Mouse (Mus musculus) stomach, embryonic 14.5 days (tissue): ENCODE data around the gene 4930435E12Rik. TPM values are rescaled to one million over a fixed set of nuclear protein-coding genes. Genes with fewer than 3 reads are reported as not detected.

ENCODE experiments used
- ATAC-seq: fragments of 200-750 bp; cut with Nextera tagmentation; 2 replicates; pipeline ENCODE4 v1.8.0; 2017; ENCODE audit warnings: low read depth, moderate TSS enrichment; ENCODE audit not compliant: insufficient number of reproducible peaks, insufficient read depth, low FRiP score
- H3K27ac ChIP-seq: fragments of 300-500 bp; sonication (generic); 2 replicates; pipeline ENCODE4 v1.5.1; 2014; ENCODE audit warnings: mild to moderate bottlenecking, low read length, moderate library complexity, mixed read lengths
- H3K27me3 ChIP-seq: fragments of 300-500 bp; sonication (generic); 2 replicates; pipeline ENCODE4 v1.6.1; 2014; ENCODE audit warnings: low read length, control low read depth, mixed read lengths; ENCODE audit not compliant: control insufficient read depth, insufficient read depth
- H3K36me3 ChIP-seq: fragments of 300-500 bp; sonication (generic); 2 replicates; pipeline ENCODE4 v1.6.1; 2014; ENCODE audit warnings: mild to moderate bottlenecking, control low read depth, low read length, moderate library complexity, mixed read lengths; ENCODE audit not compliant: control insufficient read depth, insufficient read depth
- H3K4me1 ChIP-seq: fragments of 300-500 bp; sonication (generic); 2 replicates; pipeline ENCODE4 v1.6.1; 2014; ENCODE audit warnings: low read length, control low read depth, mixed read lengths; ENCODE audit not compliant: control insufficient read depth, insufficient read depth
- H3K4me2 ChIP-seq: fragments of 300-500 bp; sonication (generic); replicated peaks from 2 replicates; pipeline ENCODE4 v1.6.1; 2014; ENCODE audit warnings: low read depth, low read length, control low read depth
- H3K4me3 ChIP-seq: fragments of 300-500 bp; sonication (generic); 2 replicates; pipeline ENCODE4 v1.5.1; 2014; ENCODE audit warnings: low read depth, low read length, control low read depth
- H3K9ac ChIP-seq: fragments of 300-500 bp; sonication (generic); replicated peaks from 2 replicates; pipeline ENCODE4 v1.6.1; 2014; ENCODE audit warnings: low read depth, mild to moderate bottlenecking, control low read depth, low read length, moderate library complexity, mixed read lengths
- H3K9me3 ChIP-seq: fragments of 300-500 bp; sonication (generic); 2 replicates; pipeline ENCODE4 v1.6.1; 2016; ENCODE audit warnings: low read depth, low read length, control low read depth; ENCODE audit not compliant: control insufficient read depth
- WGBS: fragments of 180-500 bp; shearing (Covaris S2); extraction: QIAGEN DNeasy Blood & Tissue Kit; methylation state at CpG from one replicate; pipeline ENCODE4 v1.1.7; 2014; 5-methylcytosine and 5-hydroxymethylcytosine counted together
- polyA plus RNA-seq: library from polyadenylated mRNA; unstranded; fragments of >200 nt; fragmentation: Nextera tagmentation; extraction: Ambion mirVana; gene quantifications from 2 replicates; pipeline ENCODE4 v1.2.1, GENCODE M21; 2014

4930435E12Rik gene
- polyA plus RNA-seq, 1 experiment from 2014 or later: not detected

GRCm38 (mm10) chr16:38800091-38800490 lies 28.5 kb downstream of the 4930435E12Rik start, which contains the start of gene Upk1b:
TSS of gene Upk1b (minus strand) at chr16:38800328.
- Histone ChIP-seq H3K4me2 (peak within 1 kb of the TSS; percentile 29; the same call in 1 of the 2 replicates), H3K27me3 (no peaks in the 10 kb centered on the region)

GRCm38 (mm10) chr16:38798957-38799450 lies 29.5 kb downstream of the 4930435E12Rik start:
- Histone ChIP-seq H3K4me2 (no peak overlapping the region), H3K36me3 (no peaks in the 10 kb centered on the region), H3K4me3 (no peak overlapping the region), H3K9ac (no peak overlapping the region), H3K27ac (no peak overlapping the region), H3K4me1 (no peaks in the 10 kb centered on the region), H3K9me3 (no peaks in the 10 kb centered on the region), H3K27me3 (no peaks in the 10 kb centered on the region)
- WGBS: 36% methylated on average over 3 of the region's 3 CpGs
- no peak for ATAC-seq

More at GRCm38 (mm10) chr16:38800091-38800490, 28.5 kb downstream of the 4930435E12Rik start, which contains the start of gene Upk1b:
- Histone ChIP-seq H3K36me3 (no peaks in the 10 kb centered on the region), H3K9me3 (no peaks in the 10 kb centered on the region), H3K4me1 (no peaks in the 10 kb centered on the region), H3K9ac (no peak within 1 kb of the TSS), H3K27ac (no peak within 1 kb of the TSS), H3K4me3 (no peak within 1 kb of the TSS)
- peak; percentile 63; the same call in 1 of the 2 replicates for ATAC-seq
- 20% methylated on average over 10 of the region's 10 CpGs for WGBS

- no peak overlapping the region for H3K4me3 ChIP-seq
- no peak overlapping the region for H3K4me2 ChIP-seq
- no peaks in the 10 kb centered on the region for H3K4me1 ChIP-seq
- peak; percentile 77; the same call in 1 of the 2 replicates for ATAC-seq
- no peaks in the 10 kb centered on the region for H3K9me3 ChIP-seq
- H3K27ac ChIP-seq: peak overlapping the region; percentile 48; the same call in 1 of the 2 replicates
- H3K27me3 ChIP-seq: no peaks in the 10 kb centered on the region
- 54% methylated on average over 6 of the region's 6 CpGs for WGBS
- H3K36me3 ChIP-seq: no peaks in the 10 kb centered on the region
- H3K9ac ChIP-seq: no peak overlapping the region
Measured at GRCm38 (mm10) chr16:38793120-38793519, 35.4 kb downstream of the 4930435E12Rik start.

GRCm38 (mm10) chr16:38789966-38790365 lies 38.6 kb downstream of the 4930435E12Rik start:
- WGBS: 74% methylated on average over 3 of the region's 3 CpGs
- no peak for ATAC-seq

GRCm38 (mm10) chr16:38789016-38789415 lies 39.5 kb downstream of the 4930435E12Rik start:
- H3K4me3 ChIP-seq: no peak overlapping the region
- no peaks in the 10 kb centered on the region for H3K27me3 ChIP-seq
- H3K4me2 ChIP-seq: no peak overlapping the region
- no peaks in the 10 kb centered on the region for H3K4me1 ChIP-seq
- H3K27ac ChIP-seq: no peak overlapping the region
- ATAC-seq: no peak
- no peaks in the 10 kb centered on the region for H3K9me3 ChIP-seq
- H3K9ac ChIP-seq: no peak overlapping the region
- no peaks in the 10 kb centered on the region for H3K36me3 ChIP-seq
- 93% methylated on average over 2 of the region's 2 CpGs for WGBS

More at GRCm38 (mm10) chr16:38789966-38790365, 38.6 kb downstream of the 4930435E12Rik start:
- H3K27me3 ChIP-seq: no peaks in the 10 kb centered on the region
- H3K9ac ChIP-seq: no peak overlapping the region
- H3K36me3 ChIP-seq: no peaks in the 10 kb centered on the region
- H3K4me2 ChIP-seq: no peak overlapping the region
- no peak overlapping the region for H3K27ac ChIP-seq
- no peaks in the 10 kb centered on the region for H3K4me1 ChIP-seq
- H3K4me3 ChIP-seq: no peak overlapping the region
- H3K9me3 ChIP-seq: no peaks in the 10 kb centered on the region

GRCm38 (mm10) chr16:38785301-38785700 lies 43.2 kb downstream of the 4930435E12Rik start:
- 76% methylated on average over 7 of the region's 7 CpGs for WGBS

GRCm38 (mm10) chr16:38782524-38783067 lies 46.0 kb downstream of the 4930435E12Rik start:
- Histone ChIP-seq H3K9me3 (no peaks in the 10 kb centered on the region), H3K4me2 (no peak overlapping the region), H3K36me3 (no peaks in the 10 kb centered on the region), H3K27me3 (no peaks in the 10 kb centered on the region), H3K4me3 (no peak overlapping the region), H3K9ac (no peak overlapping the region), H3K4me1 (no peaks in the 10 kb centered on the region), H3K27ac (no peak overlapping the region)
- WGBS: 47% methylated on average over 2 of the region's 2 CpGs
- ATAC-seq: no peak

More at GRCm38 (mm10) chr16:38785301-38785700, 43.2 kb downstream of the 4930435E12Rik start:
- no peak overlapping the region for H3K9ac ChIP-seq
- H3K9me3 ChIP-seq: no peaks in the 10 kb centered on the region
- H3K36me3 ChIP-seq: no peaks in the 10 kb centered on the region
- no peaks in the 10 kb centered on the region for H3K27me3 ChIP-seq
- ATAC-seq: no peak
- H3K4me2 ChIP-seq: no peak overlapping the region
- H3K4me1 ChIP-seq: no peaks in the 10 kb centered on the region
- H3K27ac ChIP-seq: no peak overlapping the region
- H3K4me3 ChIP-seq: no peak overlapping the region

- Histone ChIP-seq H3K4me2 (no peak overlapping the region), H3K4me3 (no peak overlapping the region), H3K9me3 (no peaks in the 10 kb centered on the region), H3K4me1 (no peaks in the 10 kb centered on the region), H3K27me3 (no peaks in the 10 kb centered on the region), H3K36me3 (no peaks in the 10 kb centered on the region), H3K27ac (no peak overlapping the region), H3K9ac (no peak overlapping the region)
- ATAC-seq: no peak
- 58% methylated on average over 2 of the region's 2 CpGs for WGBS
Measured at GRCm38 (mm10) chr16:38781946-38782345, 46.6 kb downstream of the 4930435E12Rik start.
